In the genomic region with DNA sequence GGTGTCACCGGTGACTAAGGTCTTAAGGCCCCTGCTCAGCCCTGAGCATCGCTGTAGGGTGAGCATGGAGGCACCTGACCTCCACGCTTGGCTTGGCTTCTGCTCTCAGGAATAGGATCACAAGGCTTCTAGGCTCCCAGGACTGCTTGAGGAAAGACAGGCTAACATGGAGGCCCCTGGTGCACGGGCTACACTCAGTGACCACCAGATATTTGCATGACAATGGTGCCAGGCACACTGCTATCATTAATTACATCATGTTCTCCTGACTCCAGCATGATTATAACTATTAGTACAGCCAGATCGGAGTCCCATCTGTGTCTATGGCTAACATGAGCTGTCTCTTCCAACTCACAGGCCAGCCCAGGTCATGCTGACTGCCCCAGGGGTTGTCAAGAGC, we compare ENCODE assay signal across 12 mouse cellular contexts.
"Had no signal": no experiment of that assay in that cellular context is flagged by ENCODE, and none has a peak within 500 bp of the region (broad histone marks: within the 10 kb centered on the region; RNA-seq: fewer than 3 reads in every experiment).

No protein-coding gene starts in this region.

- ATAC-seq: inflammation-experienced regulatory T-cells, adult 6 months; intestine, postnatal 0 days; liver, embryonic 12.5 days had no signal

- H3K36me3 ChIP-seq: liver, embryonic 12.5 days had no signal

- H3K4me2 ChIP-seq: limb, embryonic 15.5 days; liver, embryonic 12.5 days; lung, embryonic 14.5 days had no signal

- H3K9ac ChIP-seq: limb, embryonic 15.5 days; liver, embryonic 12.5 days; lung, embryonic 14.5 days had no signal

- H3K27ac ChIP-seq: left cerebral cortex, adult 2 months; liver, embryonic 12.5 days; macrophage had no signal

- H3K27me3 ChIP-seq: limb, embryonic 15.5 days; liver, embryonic 12.5 days had no signal

- H3K9me3 ChIP-seq: limb, embryonic 15.5 days; liver, embryonic 12.5 days; megakaryocyte, embryonic 14.5 days had no signal

- DNase-seq: kidney, postnatal 25 days; lung, embryonic 14.5 days; lung, postnatal 14 days; thymus, adult 18-20 months; thymus, postnatal 14 days had no signal

- H3K4me3 ChIP-seq: left cerebral cortex, adult 2 months; limb, embryonic 15.5 days; liver, embryonic 12.5 days; megakaryocyte, embryonic 14.5 days had no signal
